Mouse (Mus musculus) layer of hippocampus, adult 9-11 months (tissue): Measurements from ENCODE around the gene Olfr498.

Source experiments
- DNase-seq: peaks from one replicate; pipeline ENCODE4 v3.0.0; 2022

Olfr498 gene

DNA sequence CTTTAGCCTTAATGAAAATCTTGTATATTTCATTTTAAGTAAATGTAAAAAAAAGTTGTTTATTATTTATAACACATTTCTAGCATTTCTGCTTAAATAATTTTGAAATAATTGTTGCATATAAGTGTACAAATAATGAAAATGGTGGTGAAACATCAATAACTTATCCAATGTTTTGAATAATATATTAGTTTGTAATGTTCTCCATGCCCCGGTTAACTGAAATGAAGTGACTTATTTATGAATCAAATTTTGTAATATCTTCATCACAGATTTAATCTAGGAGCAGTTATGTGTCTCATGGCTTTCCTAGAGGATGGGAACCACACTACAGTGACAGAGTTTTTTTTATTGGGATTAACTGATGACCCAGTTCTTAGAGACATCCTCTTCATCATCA lies at the start of gene Olfr498:
Gene Olfr498 (plus strand): TSS at position 301 of the 400 bp plus-strand sequence.
- DNase-seq = no peak

DNA sequence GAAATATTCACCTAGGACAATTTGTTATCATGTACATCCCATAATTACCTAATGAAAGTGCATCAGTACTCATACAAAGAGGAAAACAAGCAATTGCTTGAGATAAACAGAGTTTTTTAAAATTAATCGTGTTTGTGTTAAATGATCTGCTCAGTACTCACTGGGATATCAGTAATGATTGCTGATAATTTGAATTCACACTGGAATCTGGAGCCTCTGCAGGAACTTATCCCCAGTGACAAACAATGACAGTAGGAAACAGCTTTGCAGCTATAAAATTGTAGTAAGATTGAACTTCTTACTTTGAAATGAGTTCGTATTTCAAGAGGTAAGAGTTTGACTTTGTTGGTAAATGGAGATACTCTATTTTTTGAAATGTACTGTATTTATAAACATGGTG lies 45.0 kb upstream of the Olfr498 start, which contains the start of gene Olfr497:
Gene Olfr497 (plus strand): TSS at position 301 of the 400 bp plus-strand sequence.
- no peak for DNase-seq
